Mouse (Mus musculus): ENCODE measurements at regions not wholly inside any gene's neighbourhood (a gene's known extent, or its start where the extent isn't known, plus 50 kb on each side); places are given as distances from the start of the nearest gene placed in this dataset.

DNA sequence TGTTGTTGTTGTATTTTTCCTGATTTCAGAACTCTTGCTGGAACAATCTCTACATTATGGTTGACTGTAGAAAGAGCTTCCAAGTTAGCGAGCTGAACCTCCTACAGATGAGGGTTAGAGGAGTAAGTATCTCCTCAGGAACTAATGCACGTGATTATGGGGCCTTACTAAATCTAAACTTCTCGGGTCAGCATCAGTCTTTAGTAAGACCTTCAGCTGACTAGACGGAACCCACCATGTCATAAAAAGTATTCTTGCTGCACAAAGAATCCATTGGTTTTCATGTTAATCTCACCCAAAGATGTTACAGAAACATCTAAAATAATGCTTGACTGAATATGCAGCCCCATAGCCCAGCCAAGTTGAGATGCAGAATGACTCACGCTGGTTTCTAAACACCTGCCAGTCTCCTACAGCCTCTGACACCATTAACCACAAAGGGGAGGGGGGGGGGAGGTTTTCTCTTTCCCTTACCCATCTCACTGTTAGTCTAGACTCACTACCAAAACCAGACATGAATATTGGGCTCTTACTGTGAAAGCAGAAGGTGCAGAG, 88.9 kb upstream of the Tbl1xr1 start:
- TF ChIP-seq POLR2A (IDR thresholded peaks at IDR 0.05; ENCODE audit: insufficient read length, low read depth) (no peak), E2F4 (IDR thresholded peaks at IDR 0.05; ENCODE audit: insufficient read depth) (no peak), USF1 (IDR thresholded peaks at IDR 0.05; ENCODE audit: low read depth) (no peak)
